Mouse (Mus musculus) olfactory bulb, adult 2 months (tissue): ENCODE results near the gene Ssbp1.

Experiments
- CTCF ChIP-seq: fragments of 200-500 bp; IDR thresholded peaks from 2 replicates; pipeline ENCODE4 v1.5.1; 2012; ENCODE audit warnings: low read depth, mild to moderate bottlenecking, low read length, moderate library complexity; ENCODE audit not compliant: insufficient read depth
- POLR2A ChIP-seq: fragments of 200-500 bp; IDR thresholded peaks from 2 replicates; pipeline ENCODE4 v1.6.1; 2012; ENCODE audit warnings: mild to moderate bottlenecking, low read depth, low read length, moderate library complexity; ENCODE audit not compliant: insufficient read depth

GRCm38 (mm10) chr6:40448626-40449025 is 22.5 kb upstream of the Ssbp1 start:
- TF ChIP-seq CTCF = no peak
- no peak for TF ChIP-seq POLR2A
